Mouse (Mus musculus) hindbrain, embryonic 14.5 days (tissue): ENCODE measurements around the gene Fam129a. TPM values are rescaled to one million over a fixed set of nuclear protein-coding genes. Genes with fewer than 3 reads are reported as not detected.
A peak's percentile ranks its signal among the peaks of the same experiment; 100 is the strongest.
"Not testable (repeated sequence)": the region's sequence is repeated elsewhere in the genome, so short reads cannot be mapped to it uniquely, and the experiment has no call there.

Source experiments
- ATAC-seq: fragments of 200-750 bp; cut with Nextera tagmentation; 2 replicates; pipeline ENCODE4 v1.8.0; 2017; ENCODE audit warnings: moderate number of reproducible peaks, mild to moderate bottlenecking, moderate TSS enrichment, moderate library complexity; ENCODE audit not compliant: low FRiP score
- DNase-seq: peaks from one replicate; pipeline ENCODE4 v3.0.0-alpha.2; 2015; ENCODE audit warnings: low spot score
- H3K27ac ChIP-seq: fragments of 300-500 bp; sonication (generic); 2 replicates; pipeline ENCODE4 v1.5.1; 2014; ENCODE audit warnings: mild to moderate bottlenecking, moderate library complexity
- H3K27me3 ChIP-seq: fragments of 300-500 bp; sonication (generic); 2 replicates; pipeline ENCODE4 v1.6.1; 2014; ENCODE audit warnings: mild to moderate bottlenecking, low read length, mixed read lengths; ENCODE audit not compliant: control insufficient read depth, insufficient read depth
- H3K36me3 ChIP-seq: fragments of 300-500 bp; sonication (generic); replicated peaks from 2 replicates; pipeline ENCODE4 v1.6.1; 2014; ENCODE audit not compliant: control insufficient read depth, insufficient read depth
- H3K4me1 ChIP-seq: fragments of 300-500 bp; sonication (generic); replicated peaks from 2 replicates; pipeline ENCODE4 v1.6.1; 2014; ENCODE audit warnings: antibody characterized with exemption, low read length, mixed read lengths; ENCODE audit not compliant: control insufficient read depth, insufficient read depth
- H3K4me2 ChIP-seq: fragments of 300-500 bp; sonication (generic); replicated peaks from 2 replicates; pipeline ENCODE4 v1.6.1; 2014; ENCODE audit warnings: mild to moderate bottlenecking, moderate library complexity
- H3K4me3 ChIP-seq: fragments of 300-500 bp; sonication (generic); replicated peaks from 2 replicates; pipeline ENCODE4 v1.5.1; 2014; ENCODE audit warnings: mild to moderate bottlenecking, low read length
- H3K9ac ChIP-seq: fragments of 300-500 bp; sonication (generic); 2 replicates; pipeline ENCODE4 v1.6.1; 2014
- H3K9me3 ChIP-seq: fragments of 300-500 bp; sonication (generic); 2 replicates; pipeline ENCODE4 v1.6.1; 2016; ENCODE audit warnings: low read length; ENCODE audit not compliant: control insufficient read depth
- WGBS: fragments of 180-500 bp; shearing (Covaris S2); extraction: QIAGEN DNeasy Blood & Tissue Kit; methylation state at CpG from one replicate; pipeline ENCODE4 v1.1.7; 2014; 5-methylcytosine and 5-hydroxymethylcytosine counted together
- polyA plus RNA-seq: library from polyadenylated mRNA; unstranded; fragments of >200 nt; fragmentation: Nextera tagmentation; extraction: Ambion mirVana; gene quantifications from 2 replicates; pipeline ENCODE4 v1.2.1, GENCODE M21; 2014

Fam129a gene
- polyA plus RNA-seq, 1 experiment from 2014 or later, result 0.99 TPM

GRCm38 (mm10) chr1:151690583-151691193 lies 119.7 kb downstream of the Fam129a start:
- H3K27ac ChIP-seq, result no peak overlapping the region
- peaks cover 4% of the 10 kb centered on the region; the same call in 1 of the 2 replicates for H3K4me1 ChIP-seq
- ATAC-seq, result no peak
- no peaks in the 10 kb centered on the region for H3K27me3 ChIP-seq
- no peak overlapping the region for H3K4me2 ChIP-seq
- DNase-seq, result no peak
- no peaks in the 10 kb centered on the region for H3K9me3 ChIP-seq
- WGBS, result 78% methylated on average over 7 of the region's 7 CpGs
- no peak overlapping the region for H3K9ac ChIP-seq
- H3K36me3 ChIP-seq, result no peaks in the 10 kb centered on the region
- no peak overlapping the region for H3K4me3 ChIP-seq

- not testable (repeated sequence) for H3K27ac ChIP-seq, H3K4me3 ChIP-seq, H3K27me3 ChIP-seq, H3K9ac ChIP-seq, H3K4me1 ChIP-seq, H3K9me3 ChIP-seq, DNase-seq, H3K36me3 ChIP-seq, H3K4me2 ChIP-seq, ATAC-seq
- WGBS, result 77% methylated on average over 6 of the region's 6 CpGs
These were observed 121.9 kb downstream of the Fam129a start for GRCm38 (mm10) chr1:151692867-151693266.

GRCm38 (mm10) chr1:151696751-151697150 lies 125.8 kb downstream of the Fam129a start:
- Histone ChIP-seq H3K4me2 (no peak overlapping the region), H3K27ac (no peak overlapping the region), H3K9me3 (no peaks in the 10 kb centered on the region), H3K4me1 (no peaks in the 10 kb centered on the region), H3K9ac (no peak overlapping the region), H3K4me3 (no peak overlapping the region), H3K27me3 (no peaks in the 10 kb centered on the region), H3K36me3 (no peaks in the 10 kb centered on the region)
- no peak for ATAC-seq
- 89% methylated on average over 7 of the region's 7 CpGs for WGBS
- DNase-seq, result no peak

GRCm38 (mm10) chr1:151697901-151698641 lies 127.1 kb downstream of the Fam129a start:
- Histone ChIP-seq H3K4me2 (no peak overlapping the region), H3K4me3 (no peak overlapping the region), H3K27ac (no peak overlapping the region), H3K9ac (no peak overlapping the region), H3K9me3 (no peaks in the 10 kb centered on the region), H3K27me3 (no peaks in the 10 kb centered on the region), H3K36me3 (no peaks in the 10 kb centered on the region), H3K4me1 (no peaks in the 10 kb centered on the region)
- no peak for ATAC-seq
- DNase-seq, result no peak
- WGBS, result 77% methylated on average over 7 of the region's 7 CpGs

- DNase-seq (no peak), ATAC-seq (no peak)
- H3K4me1 ChIP-seq, result no peaks in the 10 kb centered on the region
- no peaks in the 10 kb centered on the region for H3K36me3 ChIP-seq
- no peak overlapping the region for H3K9ac ChIP-seq
- H3K27ac ChIP-seq, result no peak overlapping the region
- 78% methylated on average over 7 of the region's 7 CpGs for WGBS
- no peaks in the 10 kb centered on the region for H3K27me3 ChIP-seq
- no peak overlapping the region for H3K4me2 ChIP-seq
- H3K4me3 ChIP-seq, result no peak overlapping the region
- H3K9me3 ChIP-seq, result no peaks in the 10 kb centered on the region
These were observed 128.4 kb downstream of the Fam129a start for GRCm38 (mm10) chr1:151699363-151699762.

GRCm38 (mm10) chr1:151702816-151703215 lies 131.8 kb downstream of the Fam129a start:
- H3K36me3 ChIP-seq, result no peaks in the 10 kb centered on the region
- no peak overlapping the region for H3K9ac ChIP-seq
- no peak overlapping the region for H3K27ac ChIP-seq
- no peak overlapping the region for H3K4me2 ChIP-seq
- DNase-seq, result no peak
- H3K9me3 ChIP-seq, result no peaks in the 10 kb centered on the region
- no peaks in the 10 kb centered on the region for H3K4me1 ChIP-seq
- no peaks in the 10 kb centered on the region for H3K27me3 ChIP-seq
- 28% methylated on average over 1 of the region's 1 CpGs for whole genome bisulfite sequencing
- ATAC-seq, result no peak
- H3K4me3 ChIP-seq, result no peak overlapping the region

GRCm38 (mm10) chr1:151705723-151706396 lies 134.9 kb downstream of the Fam129a start:
- no peak overlapping the region for H3K9ac ChIP-seq
- ATAC-seq, result peak; percentile 71

GRCm38 (mm10) chr1:151706397-151706752 lies 135.4 kb downstream of the Fam129a start:
- no peaks in the 10 kb centered on the region for H3K27me3 ChIP-seq
- no peak overlapping the region for H3K4me2 ChIP-seq
- H3K9ac ChIP-seq, result no peak overlapping the region
- no peak overlapping the region for H3K4me3 ChIP-seq
- DNase-seq, result no peak
- no peaks in the 10 kb centered on the region for H3K36me3 ChIP-seq
- no peak overlapping the region for H3K27ac ChIP-seq
- no peaks in the 10 kb centered on the region for H3K4me1 ChIP-seq
- ATAC-seq, result no peak; the same call in 1 of the 2 replicates
- no peaks in the 10 kb centered on the region for H3K9me3 ChIP-seq
- 81% methylated on average over 3 of the region's 3 CpGs for WGBS

More at GRCm38 (mm10) chr1:151705723-151706396, 134.9 kb downstream of the Fam129a start:
- no peaks in the 10 kb centered on the region for H3K36me3 ChIP-seq
- 26% methylated on average over 11 of the region's 11 CpGs for WGBS
- no peaks in the 10 kb centered on the region for H3K4me1 ChIP-seq
- no peaks in the 10 kb centered on the region for H3K9me3 ChIP-seq
- peak; percentile 90 for DNase-seq
- no peak overlapping the region for H3K4me3 ChIP-seq
- peak overlapping the region; percentile 37 for H3K4me2 ChIP-seq
- H3K27ac ChIP-seq, result no peak overlapping the region
- H3K27me3 ChIP-seq, result no peaks in the 10 kb centered on the region

- H3K9ac ChIP-seq, result no peak overlapping the region
- H3K27ac ChIP-seq, result no peak overlapping the region
- no peak overlapping the region for H3K4me3 ChIP-seq
- ATAC-seq (no peak), DNase-seq (peak; percentile 48)
- no peaks in the 10 kb centered on the region for H3K36me3 ChIP-seq
- 73% methylated on average over 13 of the region's 13 CpGs for WGBS
- H3K4me1 ChIP-seq, result no peaks in the 10 kb centered on the region
- H3K9me3 ChIP-seq, result no peaks in the 10 kb centered on the region
- H3K27me3 ChIP-seq, result no peaks in the 10 kb centered on the region
- no peak overlapping the region for H3K4me2 ChIP-seq
These were observed 138.2 kb downstream of the Fam129a start for GRCm38 (mm10) chr1:151708966-151709733.
